Mouse (Mus musculus) urinary bladder, postnatal 36 days (tissue): Measurements from ENCODE around the gene Pou3f1.
A peak's percentile ranks its signal among the peaks of the same experiment; 100 is the strongest.

Experiments
- DNase-seq, 2 experiments: peaks; one replicate each; pipeline ENCODE4 v3.0.0; 2022; ENCODE audit warnings: low spot score in 2 of 2, mixed read lengths in 1 of 2

The Pou3f1 gene

DNA sequence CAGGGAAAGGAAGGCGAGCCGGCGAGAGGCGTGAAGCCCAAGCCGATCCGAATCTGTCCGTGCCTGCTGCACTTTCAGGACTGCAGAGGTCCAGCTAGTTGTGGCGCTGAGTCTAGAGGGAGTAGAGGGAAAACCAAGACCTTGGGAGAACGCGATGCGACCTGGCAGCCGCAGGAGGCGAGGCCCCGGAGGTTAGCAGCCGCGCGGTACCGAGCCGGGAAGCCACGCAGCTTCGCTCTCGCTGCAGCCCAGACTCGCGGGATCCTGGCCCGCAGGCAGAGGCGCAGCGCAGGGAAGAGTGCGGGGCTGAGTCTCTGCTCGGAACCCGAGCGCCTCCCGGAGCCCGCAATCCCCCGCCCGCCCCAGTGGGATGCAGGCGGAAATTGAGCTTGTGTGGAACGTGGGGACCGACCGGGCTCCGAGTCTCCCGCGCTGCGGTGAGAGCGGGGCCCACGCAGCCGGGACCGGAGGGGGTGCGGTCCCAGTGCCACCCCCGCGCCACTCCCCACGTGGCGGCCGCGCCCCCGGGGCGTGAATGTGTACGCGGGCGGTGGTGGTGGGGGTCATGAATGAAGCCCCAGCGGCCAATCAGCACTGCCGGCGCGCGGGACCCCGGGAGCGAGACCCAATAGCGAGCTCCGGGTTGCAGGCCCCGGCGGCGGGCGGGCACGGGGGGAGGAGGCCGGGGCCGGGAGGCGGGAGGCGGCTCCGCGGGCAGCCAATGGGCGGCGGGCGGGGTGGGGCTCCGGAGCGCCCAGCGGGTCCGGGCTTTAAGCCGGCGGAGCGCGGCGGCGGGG, 445 bp downstream of the Pou3f1 start:
- peak; percentile 24 to 70 for DNase-seq

DNA sequence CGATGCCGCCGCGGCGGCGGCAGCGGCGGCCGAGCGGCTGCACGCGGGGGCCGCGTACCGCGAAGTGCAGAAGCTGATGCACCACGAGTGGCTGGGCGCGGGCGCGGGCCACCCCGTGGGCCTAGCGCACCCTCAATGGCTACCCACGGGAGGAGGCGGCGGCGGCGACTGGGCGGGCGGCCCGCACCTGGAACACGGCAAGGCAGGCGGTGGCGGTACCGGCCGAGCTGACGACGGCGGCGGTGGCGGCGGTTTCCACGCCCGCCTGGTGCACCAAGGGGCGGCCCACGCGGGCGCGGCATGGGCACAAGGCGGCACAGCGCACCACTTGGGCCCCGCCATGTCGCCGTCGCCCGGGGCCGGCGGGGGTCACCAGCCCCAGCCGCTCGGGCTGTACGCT, 1.2 kb downstream of the Pou3f1 start:
- no peak for DNase-seq

DNA sequence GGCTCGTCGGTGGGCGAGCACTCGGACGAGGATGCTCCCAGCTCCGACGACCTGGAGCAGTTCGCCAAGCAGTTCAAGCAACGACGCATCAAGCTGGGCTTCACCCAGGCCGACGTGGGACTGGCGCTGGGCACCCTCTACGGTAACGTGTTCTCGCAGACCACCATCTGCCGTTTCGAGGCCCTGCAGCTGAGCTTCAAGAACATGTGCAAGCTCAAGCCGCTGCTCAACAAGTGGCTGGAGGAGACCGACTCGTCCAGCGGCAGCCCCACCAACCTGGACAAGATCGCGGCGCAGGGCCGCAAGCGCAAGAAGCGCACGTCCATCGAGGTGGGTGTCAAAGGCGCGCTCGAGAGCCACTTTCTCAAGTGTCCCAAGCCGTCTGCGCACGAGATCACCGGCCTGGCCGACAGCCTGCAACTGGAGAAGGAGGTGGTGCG, 1.8 kb downstream of the Pou3f1 start:
- DNase-seq = no peak

DNA sequence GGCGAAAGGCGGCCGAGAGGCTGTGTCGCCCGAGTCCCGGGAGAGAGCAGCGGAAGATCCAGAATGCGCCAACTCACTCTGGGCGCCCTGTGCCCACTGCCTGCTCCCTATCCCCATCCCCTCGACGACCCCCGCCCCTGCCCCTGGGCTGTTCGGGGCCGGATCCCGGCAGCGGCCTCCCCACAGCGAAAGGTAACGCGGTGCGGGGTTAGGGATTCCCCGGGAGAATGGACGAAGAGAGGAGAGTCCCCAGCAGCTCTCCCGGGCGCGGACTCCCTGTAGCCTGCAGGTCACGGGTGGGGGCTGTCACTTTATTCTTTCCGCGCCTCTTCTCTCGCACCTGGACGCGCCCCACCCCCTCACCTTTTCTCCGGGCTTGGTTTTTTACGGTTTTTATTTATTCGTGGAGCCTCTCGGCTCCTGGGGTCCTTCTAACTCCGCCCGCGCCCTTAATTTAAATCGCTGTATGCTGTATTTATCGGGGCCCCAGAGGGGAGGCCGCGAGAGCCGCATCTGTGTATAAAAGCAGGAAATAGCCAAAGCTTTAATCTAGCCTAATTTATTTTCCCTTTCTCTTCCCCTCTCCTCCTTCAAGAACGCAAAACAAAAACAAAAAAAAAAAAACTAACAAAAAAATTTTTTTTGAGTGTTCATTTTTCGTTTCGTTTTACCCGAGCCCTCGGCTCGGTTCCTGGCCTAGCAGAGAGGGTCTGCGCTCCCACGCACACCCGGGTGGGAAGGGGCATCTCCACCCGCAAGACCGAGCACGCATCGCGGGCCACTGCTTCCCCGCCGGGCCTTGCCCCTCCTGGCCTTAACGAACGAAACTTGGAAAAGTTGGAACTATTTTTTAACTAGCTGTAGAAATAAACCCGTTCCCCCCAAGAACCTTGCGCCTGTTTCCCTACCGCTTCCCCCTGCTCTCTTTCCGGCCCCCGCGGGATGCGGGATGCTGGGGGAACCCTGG, 2.9 kb downstream of the Pou3f1 start:
- DNase-seq = no peak

DNA sequence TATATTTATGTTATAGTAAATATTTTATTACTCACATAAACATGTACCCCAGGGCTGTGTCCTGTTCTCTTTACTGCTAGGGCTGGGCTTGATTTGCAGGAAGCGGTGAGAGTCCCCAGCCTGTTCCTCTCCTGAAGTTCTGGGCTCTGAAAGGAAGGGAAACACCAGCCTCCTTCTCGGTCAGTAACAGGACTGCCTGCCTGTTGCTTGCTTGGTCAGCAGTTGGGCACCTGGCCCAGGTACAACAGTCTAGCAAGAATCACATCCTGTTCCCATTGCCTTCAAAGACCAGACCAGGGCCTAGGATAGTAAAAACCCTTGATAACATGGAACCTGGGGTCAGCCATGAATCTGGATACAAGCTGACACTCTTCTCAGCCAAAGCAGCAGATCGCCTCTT, 4.0 kb downstream of the Pou3f1 start:
- no peak for DNase-seq

DNA sequence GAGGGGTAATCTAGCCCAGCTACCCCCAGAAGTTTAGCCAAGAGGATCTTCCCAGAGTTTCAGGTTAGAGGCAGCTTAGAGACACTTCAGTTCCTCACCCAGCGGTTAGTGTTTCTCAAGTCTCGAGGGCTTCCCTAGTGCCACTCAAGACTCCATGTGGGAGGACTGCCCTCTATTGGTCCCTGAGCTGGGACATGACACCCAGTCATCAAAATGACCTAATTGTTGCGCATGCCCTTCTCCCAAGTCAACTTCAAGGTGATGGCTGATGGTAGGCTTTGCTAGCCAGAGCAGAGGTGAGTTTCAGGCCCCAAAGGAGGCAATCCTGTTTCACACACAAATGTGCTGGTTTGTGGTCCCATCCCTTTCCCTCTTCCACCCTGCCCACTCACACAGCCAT, 6.4 kb downstream of the Pou3f1 start:
- DNase-seq = no peak

DNA sequence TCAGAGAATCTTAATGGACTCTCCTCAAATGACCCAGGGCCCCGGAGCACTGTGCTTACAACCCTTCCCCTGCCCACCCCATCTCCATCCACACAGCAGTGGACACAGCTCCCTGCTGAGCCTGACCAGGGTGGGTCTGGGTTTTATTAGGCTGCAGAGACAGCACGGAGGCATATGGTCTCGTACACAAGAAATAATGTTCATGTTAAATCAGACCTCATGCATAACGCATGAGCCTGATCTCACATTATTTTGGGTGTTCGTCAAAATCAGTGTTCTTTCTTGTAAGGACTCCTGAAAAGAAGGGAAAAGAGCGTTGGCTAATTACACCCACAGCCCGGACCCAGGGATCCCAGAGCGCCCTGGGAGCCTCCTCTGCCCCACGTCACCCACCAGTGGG, 7.6 kb downstream of the Pou3f1 start:
- DNase-seq = no peak

DNA sequence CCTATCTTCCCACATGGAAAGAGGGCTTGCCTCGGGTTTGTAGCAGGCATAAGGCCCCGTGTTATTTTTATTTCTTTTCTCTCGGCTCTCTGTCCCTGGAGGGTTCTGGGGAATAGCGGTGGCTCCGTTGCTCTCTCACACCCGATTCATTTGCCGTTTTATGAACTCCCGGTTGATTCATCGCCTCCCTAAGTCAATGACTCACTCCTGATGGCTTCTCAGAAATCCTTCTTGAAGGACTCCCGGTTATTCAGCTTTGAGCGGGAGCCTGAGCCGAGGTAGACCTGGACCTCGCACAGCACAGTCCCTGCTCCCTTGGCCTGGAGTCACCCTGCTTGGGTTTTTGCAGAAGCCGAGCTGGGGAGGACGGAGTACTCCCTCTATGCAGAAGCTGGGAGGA, 8.0 kb downstream of the Pou3f1 start:
- DNase-seq = no peak

DNA sequence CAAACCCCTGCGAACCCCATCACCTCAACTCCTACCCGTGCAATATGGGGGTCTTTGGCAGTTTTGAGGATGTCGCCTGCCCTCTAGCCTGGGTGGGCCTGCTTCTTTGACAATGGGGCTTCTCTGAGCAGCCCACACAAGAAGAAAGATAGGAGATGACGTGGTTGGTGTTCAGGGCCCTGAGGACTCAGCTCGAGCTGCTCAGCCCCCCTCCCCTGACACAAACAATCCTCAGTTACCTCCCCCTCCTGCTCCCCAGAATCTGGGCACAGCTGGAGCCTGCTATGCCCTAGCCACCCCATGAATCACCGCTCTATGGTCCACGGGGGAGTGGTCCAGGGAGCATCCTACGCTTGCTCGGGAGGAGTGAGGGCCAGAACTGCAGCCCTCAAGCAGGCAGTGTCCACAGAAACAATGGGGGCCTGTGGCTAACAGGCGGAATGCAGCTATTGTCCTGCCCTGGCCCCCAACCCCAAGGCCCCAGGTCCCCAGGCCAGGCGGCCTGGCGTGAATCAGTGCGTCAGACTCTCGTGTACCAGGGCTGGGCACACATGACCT, 10.9 kb downstream of the Pou3f1 start:
- DNase-seq = no peak

DNA sequence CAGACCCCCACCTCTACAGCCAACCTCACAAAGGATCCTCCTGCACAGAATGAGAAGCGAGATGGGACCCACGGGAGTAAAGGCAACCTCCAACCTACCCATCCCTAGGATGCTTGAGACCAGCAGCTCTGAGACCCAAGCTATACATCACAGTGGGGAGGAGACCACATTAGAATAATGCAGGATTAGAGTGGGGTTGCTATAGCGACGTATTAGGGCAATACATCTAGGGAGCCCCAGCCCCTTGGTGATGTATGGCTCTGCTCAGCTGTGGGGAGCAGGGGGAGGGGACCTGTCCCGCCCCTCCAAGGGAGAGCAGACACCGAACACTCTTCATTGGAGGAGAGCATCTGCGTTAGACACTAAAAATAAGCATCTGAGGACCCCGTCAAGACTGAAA, 11.5 kb downstream of the Pou3f1 start:
- DNase-seq = no peak

DNA sequence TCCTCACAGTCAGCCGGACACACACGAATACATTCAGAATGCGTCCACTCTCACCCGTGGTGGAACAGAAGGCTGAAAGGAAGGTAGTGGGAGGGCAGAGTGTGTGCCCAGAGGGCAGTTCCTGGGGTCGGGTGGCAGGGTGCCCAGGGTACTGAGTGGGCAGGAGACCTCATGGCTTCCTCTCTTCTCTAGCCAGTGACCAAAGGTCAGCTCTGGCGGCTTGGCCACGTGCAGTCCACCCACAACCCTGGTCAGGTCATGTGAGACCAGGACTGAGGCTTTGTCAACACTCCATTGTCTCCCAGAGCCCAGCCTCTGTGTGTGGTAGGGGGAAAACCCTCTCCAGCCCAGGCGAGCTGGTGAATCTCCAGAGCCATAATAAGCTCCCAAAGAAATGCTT, 13.6 kb downstream of the Pou3f1 start:
- DNase-seq = no peak

DNA sequence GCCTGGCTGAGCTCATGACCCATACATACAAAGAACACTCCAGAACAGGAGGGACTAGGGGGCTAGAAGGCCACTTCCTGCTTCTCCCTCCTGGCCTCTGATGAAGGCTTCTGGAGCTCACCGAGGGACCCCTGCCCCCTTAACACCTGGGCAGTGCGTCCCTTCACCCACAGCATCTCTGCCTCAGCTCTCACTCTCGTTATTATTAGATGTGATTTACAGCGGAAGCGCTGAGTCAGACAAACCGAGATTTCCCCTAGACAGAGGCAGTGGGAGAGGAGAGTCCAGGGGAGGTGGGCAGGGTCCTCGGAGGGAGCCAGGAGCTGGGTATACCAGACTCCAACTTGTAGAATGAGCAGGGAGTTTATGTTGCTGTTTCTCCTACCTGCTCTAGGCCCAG, 15.0 kb downstream of the Pou3f1 start:
- DNase-seq = no peak

DNA sequence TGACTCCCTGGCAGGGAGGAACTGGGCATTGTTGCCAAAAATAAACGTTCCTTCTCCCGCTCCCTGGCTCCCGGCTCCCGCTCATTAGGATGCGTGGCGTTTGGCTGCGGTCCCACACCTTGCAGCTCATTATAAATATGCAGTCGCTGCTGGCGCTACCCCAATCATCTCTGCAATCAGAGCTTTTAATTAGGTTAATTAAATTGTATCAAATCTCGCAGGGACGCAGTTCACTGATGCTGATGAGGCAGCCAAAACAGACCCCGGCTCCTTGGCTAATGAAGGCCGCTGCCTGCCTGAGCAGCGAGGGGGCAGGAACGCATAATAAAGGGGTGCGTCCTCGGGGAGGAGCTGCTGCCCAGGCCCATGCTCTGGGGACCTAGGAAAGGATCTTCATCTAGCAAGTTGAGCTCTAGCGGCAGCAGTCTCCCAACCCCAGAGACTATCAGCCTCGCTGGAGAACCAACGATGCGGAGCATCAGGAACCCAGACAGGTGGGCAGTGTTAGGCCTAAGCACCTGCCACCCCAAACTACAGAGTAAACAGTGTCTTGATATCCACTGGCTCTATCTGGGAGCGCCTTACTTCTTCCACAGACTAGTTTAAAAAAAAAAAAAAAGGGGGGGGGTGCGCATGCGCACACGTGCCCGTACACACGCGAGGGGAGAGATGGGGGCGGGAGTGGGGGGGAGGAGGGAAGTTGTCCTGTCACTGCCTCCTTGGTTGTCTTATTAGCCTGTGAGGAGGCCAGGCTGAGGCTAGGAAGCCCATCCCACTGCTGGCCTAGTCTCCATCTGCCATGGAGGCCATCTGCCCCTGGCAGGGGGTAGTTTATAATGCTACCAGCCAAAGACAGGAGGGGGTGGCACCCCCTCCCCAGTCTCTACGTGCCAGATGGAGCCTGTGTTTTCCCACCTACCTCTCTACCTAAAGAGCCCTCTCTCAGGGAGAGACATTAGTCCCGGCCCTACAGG, 16.0 kb downstream of the Pou3f1 start:
- no peak for DNase-seq

DNA sequence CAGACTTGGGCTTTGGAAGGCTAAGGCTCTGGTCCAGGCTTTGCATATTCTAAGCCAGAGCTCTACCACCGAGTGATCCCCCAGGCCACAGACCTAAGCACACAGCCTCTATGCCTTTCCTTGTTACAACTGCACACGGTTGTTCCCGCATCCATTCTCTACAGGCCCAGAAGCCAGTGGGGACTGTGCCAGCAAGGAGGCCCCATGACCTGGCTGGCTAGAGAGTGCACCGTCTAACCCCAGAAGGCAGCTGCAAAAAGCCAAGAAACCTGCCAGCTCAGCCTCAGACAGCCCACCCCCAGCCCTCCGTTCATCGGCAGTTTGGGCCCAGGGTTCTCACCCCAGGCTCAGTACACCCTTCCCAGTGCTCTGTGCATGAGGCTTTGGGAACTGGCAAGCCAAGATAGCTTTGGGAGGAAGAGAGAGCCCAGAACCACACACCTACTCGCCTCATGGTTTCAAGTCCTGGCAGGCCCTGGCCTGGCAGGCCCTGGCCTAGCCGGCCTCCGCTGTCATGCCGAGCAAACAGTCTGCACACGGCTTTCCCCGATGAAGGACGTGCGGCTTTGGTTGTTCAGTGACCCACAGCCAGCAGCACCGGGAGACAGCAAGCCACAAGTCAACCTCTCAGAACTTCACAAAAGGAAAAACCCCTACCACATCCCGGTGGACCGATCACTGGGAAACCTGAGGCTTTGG, 17.9 kb downstream of the Pou3f1 start:
- DNase-seq = peak in 1 of 2 experiments; percentile 56

DNA sequence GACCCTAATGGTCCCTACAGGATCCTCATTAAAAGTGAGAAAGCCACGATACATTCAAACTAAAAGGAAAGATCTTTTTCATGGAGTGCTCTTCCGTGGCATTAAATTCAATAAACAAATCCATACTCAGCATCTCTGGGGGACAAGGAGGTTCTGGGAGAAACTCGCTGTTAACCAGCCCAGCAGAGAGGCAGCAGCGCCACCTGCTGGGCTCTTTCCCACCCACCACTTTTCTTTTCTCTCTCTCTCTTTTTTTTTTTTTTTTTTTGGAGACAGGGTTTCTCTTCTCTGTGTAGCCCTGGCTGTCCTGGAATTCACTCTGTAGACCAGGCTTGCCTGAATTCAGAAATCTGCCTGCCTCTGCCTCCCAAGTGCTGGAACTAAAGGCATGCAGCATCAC, 18.4 kb downstream of the Pou3f1 start:
- DNase-seq = peak in 1 of 2 experiments; percentile 40

DNA sequence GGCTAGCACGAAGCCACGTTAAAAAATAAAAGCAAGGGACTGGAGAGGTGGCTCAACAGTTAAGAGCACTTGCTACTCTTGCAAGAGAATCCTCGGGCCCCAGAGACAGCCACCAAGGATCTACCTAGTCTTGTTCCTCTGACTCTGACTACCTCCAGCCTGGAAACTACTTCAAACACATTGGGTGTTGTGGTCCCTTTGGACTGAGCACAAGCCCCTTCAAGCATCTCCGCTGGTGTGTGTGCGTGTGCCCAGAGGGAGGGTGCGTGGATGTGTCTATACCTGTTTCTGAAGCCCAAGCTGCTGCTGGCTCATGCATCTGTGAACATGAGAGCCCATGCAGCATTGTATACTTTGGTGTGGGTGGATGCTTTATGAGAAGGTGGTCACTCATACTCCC, 19.4 kb downstream of the Pou3f1 start:
- DNase-seq = no peak

DNA sequence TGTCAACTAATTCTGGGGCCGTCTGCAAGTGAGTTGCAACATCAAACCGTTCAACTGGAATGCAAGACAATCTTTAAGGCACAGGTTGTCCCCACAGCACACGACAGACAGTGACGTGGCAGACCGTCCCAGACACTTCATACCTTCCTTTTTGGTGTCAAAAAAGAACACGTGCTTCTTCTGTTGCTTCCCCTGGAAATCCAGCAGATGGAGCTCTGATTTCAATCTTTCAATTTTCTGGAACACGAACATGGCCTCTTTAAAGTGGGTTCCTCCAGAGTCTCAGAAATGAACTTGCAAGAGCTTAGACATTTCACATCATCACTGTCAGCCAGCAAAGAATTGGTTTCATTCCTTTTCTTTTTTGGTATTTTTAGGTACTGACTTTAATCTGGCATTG, 25.7 kb downstream of the Pou3f1 start:
- no peak for DNase-seq

DNA sequence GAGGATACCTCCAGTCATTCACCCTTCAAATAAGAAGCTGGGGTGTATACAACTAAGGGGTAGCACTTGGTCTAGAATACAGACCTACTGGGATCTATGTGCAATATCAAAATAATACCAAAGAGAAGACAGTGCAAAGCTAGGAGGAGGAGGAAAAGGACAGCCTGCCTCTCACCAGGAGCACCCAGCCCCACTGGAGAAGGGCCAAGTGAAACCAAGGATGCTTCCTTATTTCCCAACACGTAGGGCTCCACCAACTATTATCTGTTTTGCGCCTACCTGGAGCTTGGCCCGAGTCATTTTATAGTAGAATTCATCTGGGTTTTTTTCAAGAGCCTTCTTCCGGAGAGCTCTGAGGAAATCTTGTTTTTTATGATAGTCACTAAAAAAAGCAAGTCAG, 26.9 kb downstream of the Pou3f1 start:
- DNase-seq = no peak

DNA sequence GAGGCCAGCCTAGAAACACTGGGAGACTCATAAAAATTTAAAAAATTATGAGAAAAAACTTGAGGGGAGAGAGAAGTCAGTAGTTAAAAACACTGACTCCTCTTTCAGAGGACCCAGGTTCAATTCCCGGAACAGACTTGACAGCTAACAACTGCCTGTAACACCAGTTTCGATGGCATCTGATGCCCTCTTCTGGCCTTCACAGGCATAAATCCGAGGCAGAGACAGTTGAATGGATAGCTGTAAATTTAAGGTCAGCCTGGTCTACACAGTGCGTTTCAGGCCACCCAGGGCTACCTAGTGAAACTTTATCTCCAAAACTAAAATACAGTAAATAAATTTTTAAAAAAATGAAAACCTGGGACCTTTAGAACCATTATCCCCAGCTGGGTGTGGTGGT, 28.4 kb downstream of the Pou3f1 start:
- DNase-seq = no peak

DNA sequence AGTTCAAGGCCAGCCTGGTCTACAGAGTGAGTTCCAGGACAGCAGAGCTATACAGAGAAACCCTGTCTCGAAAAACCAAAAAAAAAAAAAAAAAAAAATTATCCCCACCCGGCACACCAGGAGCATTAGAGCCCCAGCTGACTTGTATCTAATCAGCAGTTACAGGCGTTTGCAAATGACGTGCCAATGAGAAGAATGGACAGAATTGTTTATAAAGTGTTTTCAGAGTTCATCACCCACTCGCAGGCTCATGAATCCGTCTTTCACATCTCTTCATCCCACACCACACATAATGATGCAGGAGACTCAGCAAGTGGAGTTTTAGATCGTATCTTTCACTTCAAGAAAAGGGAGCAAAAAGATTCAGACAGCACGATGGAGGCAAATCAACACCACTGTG, 28.8 kb downstream of the Pou3f1 start:
- no peak for DNase-seq
